Mouse (Mus musculus) adrenal gland, postnatal 4 days (tissue): ENCODE measurements around the gene Zfp592. TPM values are rescaled to one million over a fixed set of nuclear protein-coding genes. Genes with fewer than 3 reads are reported as not detected.
A peak's percentile ranks its signal among the peaks of the same experiment; 100 is the strongest.
"Not testable (repeated sequence)": the region's sequence is repeated elsewhere in the genome, so short reads cannot be mapped to it uniquely, and the experiment has no call there.

Experiments used
- DNase-seq, 2 experiments: peaks; one replicate each; pipeline ENCODE4 v3.0.0; 2021 to 2022; ENCODE audit warnings: low spot score in 2 of 2, mixed read lengths in 2 of 2
- long read RNA-seq, 2 experiments: library from polyadenylated mRNA; stranded (forward); transcript quantifications; one replicate each; pipeline ENCODE4 v2.0.0; 2021
- total RNA-seq, 2 experiments: library from RNA; stranded (reverse); gene quantifications; 2 replicates each; pipeline ENCODE4 v1.2.3; 2021

The Zfp592 gene
- total RNA-seq = 10 to 100 TPM; 26.7 to 36.0 TPM
- long read RNA-seq, experiment 1, full-length matches to known transcripts = 2 of 5 reads
- long read RNA-seq, experiment 1, partial matches to known transcripts = 2 of 5 reads
- long read RNA-seq, experiment 1, other reads (novel, unspliced or antisense) = 1 of 5 reads
- long read RNA-seq, experiment 2, partial matches to known transcripts = 3 of 10 reads
- long read RNA-seq, experiment 2, other reads (novel, unspliced or antisense) = 6 of 10 reads

DNA sequence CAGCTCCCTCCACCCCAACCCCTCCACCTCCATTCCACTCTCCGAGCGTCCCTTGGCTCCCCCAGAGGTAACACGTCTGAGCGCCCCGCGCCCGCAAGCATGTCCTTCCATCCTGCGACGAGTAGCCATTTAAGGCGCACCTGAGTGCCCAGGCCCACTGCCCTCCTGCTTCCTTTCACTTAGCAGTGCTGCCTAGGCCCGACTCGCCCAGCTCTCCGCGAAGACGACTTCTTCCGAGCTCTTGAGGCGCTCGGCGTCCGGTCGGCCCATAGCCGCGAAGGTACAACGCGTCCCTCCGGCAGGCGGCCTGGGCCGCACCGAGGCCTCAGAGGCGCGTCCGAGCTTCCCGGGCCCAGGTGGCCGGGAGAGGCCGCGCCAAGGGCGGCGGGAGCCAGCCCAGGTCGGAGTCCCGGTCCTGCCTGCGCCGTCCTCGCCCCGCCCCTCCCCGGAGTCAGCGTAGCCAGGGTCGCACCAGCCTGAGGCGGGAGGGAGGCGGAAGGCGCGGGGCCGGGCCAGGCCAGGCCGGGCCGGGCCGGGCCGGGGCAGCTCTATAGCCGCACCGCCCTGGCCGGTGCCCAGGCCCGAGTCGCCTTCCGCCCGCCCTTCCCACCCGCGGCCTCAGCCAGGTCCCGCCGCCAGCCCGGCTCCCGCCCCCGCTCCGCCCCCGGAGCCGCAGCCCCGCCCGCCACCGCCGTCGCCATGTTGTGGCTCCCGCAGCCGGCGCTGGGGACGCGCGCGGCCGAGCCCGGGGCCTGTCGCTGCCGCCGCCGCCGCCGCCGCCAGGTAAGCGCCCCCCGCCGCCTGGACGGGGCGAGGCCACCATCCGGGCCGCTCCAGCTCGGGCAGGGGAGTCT, at the start of gene Zfp592:
TSS of gene Zfp592 (plus strand) at position 702 of the 854 bp plus-strand sequence.
- DNase-seq = peak; percentile 73 to 74

DNA sequence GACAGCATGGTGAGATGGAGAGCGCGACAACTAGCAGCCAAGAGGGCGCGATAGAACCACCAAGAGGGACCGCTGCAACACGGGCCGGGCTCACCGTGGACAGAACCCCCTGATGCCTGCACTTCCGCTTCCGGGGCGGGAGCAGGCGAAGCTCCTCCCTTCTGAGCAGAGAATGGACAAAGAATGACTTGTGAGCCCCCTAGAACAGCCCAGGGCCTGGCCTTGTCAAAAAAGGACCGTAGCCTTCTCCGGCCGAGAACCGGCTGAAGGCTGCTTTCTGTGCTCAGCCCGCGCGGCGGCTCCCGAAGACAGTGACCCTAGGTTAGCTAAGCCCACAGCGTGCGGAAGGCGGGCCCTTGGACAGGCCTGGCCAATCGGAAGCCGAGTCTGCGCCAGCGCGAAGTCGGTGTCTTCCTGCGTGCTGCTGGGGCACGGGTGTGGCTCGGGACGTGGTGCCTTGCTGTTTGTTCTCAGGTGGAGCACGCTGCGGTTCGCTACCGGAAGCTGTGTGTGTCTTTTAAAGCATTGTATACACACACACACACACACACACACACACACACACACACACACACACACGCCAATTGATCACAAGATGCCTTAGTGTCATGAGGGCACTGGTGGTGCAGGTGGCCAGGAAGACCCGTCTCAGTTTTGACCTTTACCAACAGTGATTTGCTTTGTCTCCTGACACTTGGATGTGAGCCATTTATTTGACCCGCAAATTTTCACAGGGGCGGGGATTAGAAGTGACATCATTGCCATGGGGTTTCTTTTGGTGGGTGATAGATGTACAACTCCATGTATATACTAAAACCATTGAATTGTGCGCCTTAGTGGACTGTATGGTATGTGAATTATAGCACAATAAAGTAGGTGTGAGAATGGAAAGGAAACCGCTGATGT, 45.8 kb upstream of the Zfp592 start, which contains the start of gene Sec11a:
TSS of gene Sec11a (minus strand) at position 336 of the 906 bp plus-strand sequence.
- DNase-seq = peak; percentile 73 to 87

DNA sequence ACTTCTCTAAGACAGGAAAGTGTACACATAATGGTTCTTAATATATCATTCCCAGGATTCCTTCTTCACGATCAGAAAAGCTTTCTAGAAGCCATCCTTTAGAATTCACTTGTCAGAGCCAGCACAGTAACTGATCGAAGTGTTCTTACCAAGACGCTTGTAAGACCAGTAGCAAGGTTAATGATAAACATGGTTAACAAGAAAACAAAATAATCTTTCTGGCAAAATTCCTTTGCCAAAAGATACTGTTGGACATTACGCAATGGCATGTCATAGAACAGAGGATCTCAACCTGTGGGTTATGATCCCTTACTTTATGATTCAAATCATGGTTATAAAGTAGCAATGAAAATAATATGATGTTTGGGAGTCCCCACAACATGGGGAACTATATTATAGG, 42.0 kb upstream of the Zfp592 start:
- DNase-seq = no peak

DNA sequence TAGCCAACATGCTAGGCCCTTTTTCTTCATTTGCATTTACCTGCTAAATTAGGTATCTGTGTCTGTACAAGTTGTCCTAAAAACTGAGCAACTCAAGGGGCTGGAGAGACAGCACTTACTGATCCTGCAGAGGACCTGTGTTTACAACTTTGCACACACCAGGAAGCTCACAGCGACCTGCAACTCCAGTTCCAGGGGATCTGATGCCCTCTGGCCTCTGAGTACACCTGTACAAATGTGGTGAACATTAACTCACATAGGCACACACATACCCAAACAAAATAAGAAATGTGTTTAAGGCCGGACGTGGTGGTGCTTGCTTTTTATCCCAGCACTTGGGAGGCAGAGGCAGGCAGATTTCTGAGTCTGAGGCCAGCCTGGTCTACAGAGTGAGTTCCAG, 41.3 kb upstream of the Zfp592 start:
- DNase-seq = no peak

DNA sequence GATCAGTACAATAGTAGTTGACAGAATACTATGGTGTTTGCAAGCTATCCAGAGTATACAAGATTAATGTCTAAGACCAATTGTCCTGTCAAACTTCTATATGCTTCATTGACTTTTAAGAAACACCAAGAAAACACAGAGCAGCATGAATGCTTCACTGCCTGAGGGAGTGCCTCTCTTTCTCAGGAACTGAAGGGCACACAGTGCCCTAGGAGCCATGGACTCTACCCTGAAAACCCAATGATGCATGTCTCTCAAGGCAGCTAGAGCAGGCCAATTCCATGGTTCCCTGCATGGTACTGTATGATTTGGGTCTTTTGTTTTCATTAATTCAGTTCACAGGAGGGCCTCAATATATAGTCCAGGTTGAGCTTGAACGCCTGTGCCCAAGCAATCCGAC, 39.2 kb upstream of the Zfp592 start:
- DNase-seq = no peak

DNA sequence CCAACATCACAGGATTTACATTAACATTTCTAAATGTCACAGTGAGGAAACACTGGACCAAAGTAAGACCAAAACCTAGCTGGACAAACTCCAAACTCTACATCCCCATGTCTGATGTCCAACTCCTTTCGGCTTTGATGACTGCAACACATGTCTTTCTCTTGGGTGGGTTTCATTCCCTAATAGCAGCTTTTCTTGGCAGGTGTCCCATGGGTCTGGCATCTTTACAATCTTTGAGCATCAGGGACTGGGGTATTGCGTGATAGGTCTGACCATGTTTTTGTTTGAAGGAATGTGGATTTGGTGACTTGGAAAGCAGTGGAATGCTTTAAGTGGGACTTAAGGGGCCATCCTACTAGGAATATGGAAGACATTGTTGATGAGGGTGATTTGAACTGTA, 36.6 kb upstream of the Zfp592 start:
- DNase-seq = no peak

DNA sequence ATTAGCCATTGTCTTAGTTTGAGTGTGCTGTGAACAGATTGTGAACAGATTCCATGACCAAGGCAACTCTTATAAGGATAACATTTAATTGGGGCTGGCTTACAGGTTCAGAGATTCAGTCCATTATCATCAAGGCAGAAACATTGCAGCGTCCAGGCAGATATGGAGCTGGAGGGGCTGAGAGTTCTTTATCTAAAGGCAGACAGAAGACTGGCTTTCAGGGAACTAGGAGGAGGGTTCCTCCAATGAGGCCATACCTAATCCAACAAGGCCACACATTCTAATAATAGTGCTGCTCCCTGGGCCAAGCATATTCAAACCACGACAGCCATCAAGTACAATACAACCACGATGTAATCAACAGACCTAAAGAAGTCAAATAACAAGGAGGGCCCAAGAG, 34.5 kb upstream of the Zfp592 start:
- DNase-seq = no peak

DNA sequence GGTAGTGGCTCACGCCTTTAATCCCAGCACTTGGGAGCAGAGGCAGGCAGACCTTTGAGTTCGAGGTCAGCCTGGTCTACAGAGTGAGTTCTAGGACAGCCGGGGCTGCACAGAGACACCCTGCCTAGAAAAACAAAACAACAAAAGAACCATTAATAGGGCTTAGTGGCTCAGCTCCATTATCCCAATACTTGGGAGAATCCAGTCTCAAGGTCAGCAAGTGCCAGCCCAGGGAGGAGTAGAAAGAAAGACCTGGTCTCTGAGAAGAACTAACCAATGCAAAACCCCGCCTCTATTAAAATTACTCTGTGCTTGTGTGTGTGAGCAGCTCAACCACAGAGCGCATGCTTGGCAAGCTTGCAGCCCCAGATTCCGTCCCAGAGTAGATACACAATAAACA, 30.7 kb upstream of the Zfp592 start:
- DNase-seq = no peak

DNA sequence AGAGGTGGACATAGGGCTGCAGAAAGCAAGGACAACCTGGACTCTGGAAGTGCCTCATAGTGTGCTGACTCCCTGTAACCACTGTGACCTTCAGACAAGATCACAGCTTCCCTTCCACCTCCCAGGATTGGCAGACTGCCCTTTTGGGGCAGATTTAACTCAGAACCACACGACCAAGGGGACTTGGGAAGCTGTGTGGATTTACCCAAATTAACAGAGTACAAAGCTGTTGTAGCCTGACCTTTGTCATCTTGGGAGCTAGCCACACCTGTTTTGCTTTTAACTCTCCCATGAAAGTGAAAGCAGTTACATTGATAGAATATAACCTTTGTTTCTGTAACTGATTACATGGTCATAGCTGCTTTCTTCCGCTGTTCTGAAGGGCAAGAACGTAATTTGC, 22.6 kb upstream of the Zfp592 start:
- DNase-seq = no peak

DNA sequence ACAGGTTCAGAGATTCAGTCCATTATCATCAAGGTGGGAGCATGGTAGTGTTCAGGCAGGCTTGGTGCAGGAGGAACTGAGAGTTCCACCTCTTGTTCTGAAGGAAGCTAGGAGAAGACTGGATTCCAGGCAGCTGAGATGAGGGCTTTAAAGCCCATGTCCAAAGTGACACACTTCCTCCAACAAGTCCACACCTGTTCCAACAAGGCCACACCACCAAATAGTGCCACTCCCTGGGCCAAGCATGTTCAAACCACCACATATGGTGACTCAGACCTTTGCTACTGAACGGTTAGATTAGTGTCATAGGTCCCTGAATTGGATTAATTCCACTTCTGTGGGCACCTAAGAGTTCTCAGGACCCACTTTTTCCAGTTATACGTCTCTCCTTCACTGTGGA, 22.1 kb upstream of the Zfp592 start:
- DNase-seq = no peak

DNA sequence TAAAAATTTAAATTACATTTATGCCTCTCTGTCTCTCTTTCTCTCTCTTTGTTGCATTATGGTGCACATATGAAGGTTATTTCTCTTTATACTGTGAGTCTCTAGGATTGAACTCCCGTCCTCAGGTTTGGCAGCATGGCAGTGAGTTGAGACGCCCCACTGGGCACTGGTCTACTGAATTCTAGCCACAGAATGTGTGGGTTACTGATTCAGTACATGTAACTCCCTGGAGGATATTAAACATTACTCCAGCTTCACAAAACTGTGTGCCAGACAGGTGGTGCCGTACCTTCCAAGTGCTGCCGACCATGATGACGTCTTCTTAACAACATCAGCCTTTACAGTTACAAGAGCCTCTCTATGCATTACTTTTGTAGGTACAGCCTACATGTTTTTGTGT, 21.4 kb upstream of the Zfp592 start:
- DNase-seq = no peak

DNA sequence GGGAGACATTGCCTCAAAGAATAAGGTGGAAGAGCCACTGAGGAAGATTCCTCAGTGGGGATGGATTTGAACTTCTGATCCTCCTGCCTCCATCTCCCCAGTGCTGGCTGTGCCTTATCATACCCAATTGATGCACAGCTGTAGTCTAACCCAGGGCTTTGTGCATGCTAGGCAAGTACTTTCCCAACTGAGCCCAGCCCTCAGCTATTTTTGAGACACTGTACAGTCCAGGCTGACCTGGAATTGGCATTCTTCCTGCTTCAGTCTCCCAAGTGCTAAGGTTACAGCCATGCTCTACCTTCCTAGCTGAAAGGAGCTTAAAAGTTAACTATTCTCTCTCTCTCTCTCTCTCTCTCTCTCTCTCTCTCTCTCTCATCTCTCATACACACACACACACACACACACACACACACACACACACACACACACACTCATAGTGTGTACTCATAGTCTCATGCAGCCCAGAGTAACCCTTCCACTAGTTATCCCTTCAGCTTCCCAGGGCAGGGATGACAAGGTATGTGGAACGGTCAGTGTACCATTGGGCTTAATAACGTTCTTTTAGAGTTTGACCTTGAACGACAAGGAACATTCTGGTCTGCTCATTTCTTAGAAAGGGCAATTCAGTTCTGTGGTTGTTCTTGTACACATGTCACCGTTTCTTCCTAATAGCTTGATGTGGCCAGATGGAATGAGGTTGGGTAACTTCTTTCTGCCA, 20.4 kb upstream of the Zfp592 start:
- DNase-seq = not testable (repeated sequence)

DNA sequence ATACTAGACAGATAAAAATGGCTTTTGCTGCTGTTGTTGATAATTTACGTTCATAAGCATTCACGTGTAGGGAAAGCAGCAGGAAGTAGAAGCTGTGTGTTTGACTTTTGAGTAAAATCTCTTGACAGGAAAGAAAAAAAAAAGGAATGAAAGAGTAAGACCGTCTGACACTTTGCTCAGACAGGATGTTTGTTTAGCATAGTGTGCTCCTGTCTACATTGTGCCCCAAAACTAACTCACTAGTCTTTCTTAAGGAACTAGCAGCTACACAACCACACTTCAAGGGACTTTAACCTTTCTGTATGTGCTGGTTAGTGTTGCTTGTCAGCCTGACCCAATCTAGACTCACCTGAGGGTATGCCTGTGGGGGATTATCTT, 19.9 kb upstream of the Zfp592 start:
- not testable (repeated sequence) for DNase-seq

DNA sequence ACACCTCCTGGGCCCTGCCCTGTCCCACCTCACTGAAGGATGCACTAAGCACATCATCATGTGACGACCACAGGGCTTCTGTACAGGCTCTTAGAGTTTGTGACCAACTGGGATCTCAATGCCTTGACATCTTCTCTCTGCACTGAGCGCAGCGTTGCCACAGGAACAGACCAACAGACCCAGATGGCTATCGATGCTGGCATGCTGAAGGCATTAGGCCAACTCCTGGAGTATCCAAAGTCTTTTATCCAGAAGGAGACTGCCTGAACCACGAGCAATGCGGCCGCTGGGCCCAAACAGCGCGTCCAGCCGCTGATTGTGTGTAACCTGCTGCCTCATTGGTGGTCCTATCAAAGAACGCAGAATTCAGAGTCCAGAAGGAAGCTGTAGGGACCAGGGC, 12.9 kb upstream of the Zfp592 start:
- DNase-seq = no peak

DNA sequence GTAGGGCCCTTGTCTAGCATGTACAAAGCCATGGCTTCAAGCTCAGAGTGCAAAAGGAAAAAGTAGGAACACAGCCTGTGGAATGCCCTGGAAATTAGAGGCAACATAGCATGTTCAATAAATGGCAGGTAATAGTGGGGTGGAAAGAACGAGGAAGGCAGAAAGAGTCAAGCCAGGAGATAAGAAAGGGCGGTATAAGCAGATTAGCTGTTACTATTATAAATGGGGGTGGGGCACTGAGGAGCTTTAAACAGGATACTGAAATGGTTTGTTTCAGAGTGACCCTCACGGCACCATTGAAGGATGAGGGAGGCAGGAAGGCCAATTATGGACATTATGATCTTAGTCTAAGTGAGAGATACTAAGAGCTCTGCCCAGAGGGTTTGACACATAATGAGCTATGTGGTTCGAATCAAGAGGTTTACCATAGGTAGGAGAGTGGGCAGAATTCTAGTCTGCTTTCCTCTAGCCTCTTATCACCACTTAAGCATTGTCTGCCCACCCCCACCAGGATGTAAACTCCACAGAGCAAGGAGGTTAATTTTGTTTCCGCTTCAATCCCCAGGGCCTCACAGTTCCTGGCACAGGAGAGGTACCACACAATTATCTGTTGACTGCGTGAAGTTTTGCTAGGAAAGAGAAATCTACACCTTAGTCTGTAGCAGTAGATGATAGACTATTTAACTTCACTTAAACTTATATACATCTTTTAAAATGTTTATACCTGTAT, 6.9 kb upstream of the Zfp592 start:
- no peak for DNase-seq

DNA sequence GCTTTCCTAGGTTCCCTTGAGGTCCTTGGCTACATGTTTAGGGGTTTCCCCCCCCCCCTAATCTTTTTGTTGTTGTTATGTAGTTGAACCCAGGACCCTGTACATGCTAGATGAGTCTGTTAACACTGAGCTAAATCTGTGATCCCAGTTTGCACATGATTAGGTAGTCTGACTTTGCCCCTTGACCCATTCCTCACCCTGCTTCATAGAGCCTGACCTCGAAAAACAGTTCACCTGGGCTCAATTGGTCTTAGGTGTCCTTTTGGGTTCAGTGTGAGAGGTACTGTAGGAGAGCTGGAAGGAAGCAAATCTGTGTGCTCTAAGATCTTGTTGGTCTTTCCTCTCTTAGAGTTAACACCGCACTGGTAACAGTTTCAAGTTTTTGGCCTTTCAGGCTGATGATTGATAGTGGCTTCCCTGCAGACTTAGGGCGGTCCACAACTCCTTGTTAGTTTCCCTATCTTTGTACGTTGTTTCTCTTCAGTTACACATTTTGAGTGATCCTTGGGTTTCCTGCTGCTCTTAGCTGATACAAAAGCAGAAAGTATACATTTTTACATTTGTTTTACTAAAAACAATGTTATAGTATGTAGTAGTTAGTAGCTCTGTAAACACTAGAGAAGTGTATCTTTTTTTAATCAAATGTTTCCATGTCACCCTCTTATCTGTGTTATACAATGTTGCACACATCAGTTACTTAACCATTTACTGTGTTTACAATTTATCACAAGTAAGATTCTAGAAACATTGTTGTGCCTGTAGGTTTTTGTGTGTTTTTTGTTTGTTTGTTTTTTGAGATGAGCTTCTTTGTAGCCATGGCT, 5.5 kb upstream of the Zfp592 start:
- DNase-seq = no peak

DNA sequence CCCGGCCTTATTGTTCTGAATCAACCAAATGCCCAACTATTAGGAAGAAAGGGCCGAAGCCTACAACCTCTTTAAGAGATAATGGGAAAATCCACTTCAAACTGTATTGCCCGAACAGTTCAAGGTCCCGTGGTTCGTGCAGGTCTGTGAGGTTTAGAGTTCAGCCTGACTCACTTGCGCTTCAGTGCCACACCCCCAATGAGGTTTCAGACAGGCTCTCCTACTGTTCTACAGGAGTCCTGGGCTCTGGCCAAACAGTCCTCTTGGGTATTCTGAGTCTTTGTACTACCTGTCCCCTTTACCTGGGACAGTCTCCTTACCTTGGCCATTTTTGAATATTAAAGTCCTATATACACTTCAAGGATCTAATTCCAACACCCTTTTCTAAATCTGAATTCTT, 3.2 kb upstream of the Zfp592 start:
- DNase-seq = no peak

DNA sequence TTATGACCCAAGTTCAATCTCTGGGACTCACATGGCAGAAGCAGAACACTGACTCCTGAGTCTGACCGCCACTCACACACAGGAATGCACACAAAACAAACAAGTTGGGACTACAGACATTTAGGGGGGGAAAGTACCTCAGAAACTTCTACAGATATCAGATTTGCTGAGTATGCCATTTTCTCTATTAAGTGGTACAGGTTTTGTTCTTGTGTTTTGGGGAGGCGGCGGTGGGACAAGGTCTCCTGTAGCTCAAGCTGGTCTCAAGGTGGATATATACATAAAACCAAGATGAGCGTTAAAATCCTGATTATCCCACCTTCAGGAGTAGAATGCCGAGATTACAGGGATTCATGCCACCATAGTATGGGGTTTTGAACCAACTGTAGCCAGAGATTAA, 1.9 kb upstream of the Zfp592 start:
- no peak for DNase-seq

DNA sequence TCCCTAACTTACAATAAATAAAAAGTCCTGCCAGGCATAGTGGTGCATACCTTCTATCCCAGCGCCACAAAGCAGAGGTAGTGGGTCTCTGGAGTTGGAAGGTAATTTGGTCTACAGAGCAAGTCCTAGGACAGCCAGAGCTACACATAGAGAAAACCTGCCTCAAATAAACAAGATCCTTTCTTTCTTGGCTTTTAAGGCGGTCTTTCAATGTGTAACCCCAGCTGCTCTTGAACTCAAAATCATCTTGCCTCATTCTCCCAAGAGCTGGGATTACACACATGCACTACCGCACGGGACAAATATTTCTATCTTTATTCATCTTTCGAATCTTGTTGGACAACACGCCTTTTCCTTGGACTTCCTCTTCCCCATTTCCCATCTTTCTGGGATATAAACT, 1.4 kb upstream of the Zfp592 start:
- DNase-seq = no peak

DNA sequence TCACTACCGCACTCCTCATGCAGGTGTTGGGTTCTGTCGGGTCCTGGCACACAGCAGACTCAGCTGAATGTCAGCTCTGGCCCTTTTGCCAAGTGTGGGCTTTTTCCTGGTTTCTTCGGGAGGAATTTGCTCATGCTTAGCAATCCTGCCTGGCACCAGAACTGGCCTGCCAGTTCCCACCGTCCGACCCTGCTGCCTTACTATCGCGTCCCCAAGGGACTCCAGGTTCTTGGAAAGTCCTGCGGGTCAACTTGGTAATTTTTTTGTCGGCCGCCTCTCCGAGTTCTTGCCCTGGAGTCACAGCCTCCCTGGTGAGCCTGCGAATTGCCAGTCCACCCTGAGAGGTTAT, 876 bp upstream of the Zfp592 start:
- no peak for DNase-seq
